Mouse (Mus musculus): ENCODE results near the gene Msln. TPM values are rescaled to one million over a fixed set of nuclear protein-coding genes. Genes with fewer than 3 reads are reported as not detected.

Msln gene
- polyA plus RNA-seq, 1 experiment from 2014 or later = 1.8 TPM

- Histone ChIP-seq H3K27me3 (ENCODE audit: insufficient read depth, low read length) (no peaks in the 10 kb centered on the region), H3K4me2 (peak within 1 kb of the TSS; percentile 73), H3K36me3 (ENCODE audit: insufficient read depth) (0 out of 2 replicates have a peak, but pooled peaks cover 11% of the 10 kb centered on the region), H3K27ac (ENCODE audit: low read depth) (no peak within 1 kb of the TSS), H3K9ac (peak within 1 kb of the TSS; percentile 80), H3K9me3 (ENCODE audit: low read depth, low read length) (no peaks in the 10 kb centered on the region), H3K4me1 (ENCODE audit: insufficient read depth) (no peaks in the 10 kb centered on the region), H3K4me3 (ENCODE audit: low read depth, low read length) (peak within 1 kb of the TSS; percentile 73)
- 0% methylated on average over 37 of the region's 37 CpGs for WGBS
- ATAC-seq (ENCODE audit: insufficient read depth) = peak; percentile 87
- DNase-seq = peak; percentile 100
- peak; percentile 98 for TF ChIP-seq CTCF (IDR thresholded peaks at IDR 0.05; ENCODE audit: low read depth)
Measured at GRCm38 (mm10) chr17:25773549-25774120, 19.5 kb upstream of the Msln start, which contains the start of gene Narfl. Narfl (plus strand) TSS chr17:25773776.

GRCm38 (mm10) chr17:25769331-25769730, 15.2 kb upstream of the Msln start:
- H3K4me3 ChIP-seq (ENCODE audit: low read depth, low read length) = no peak overlapping the region
- ATAC-seq (ENCODE audit: insufficient read depth) = no peak
- 54% methylated on average over 9 of the region's 9 CpGs for WGBS

DNA sequence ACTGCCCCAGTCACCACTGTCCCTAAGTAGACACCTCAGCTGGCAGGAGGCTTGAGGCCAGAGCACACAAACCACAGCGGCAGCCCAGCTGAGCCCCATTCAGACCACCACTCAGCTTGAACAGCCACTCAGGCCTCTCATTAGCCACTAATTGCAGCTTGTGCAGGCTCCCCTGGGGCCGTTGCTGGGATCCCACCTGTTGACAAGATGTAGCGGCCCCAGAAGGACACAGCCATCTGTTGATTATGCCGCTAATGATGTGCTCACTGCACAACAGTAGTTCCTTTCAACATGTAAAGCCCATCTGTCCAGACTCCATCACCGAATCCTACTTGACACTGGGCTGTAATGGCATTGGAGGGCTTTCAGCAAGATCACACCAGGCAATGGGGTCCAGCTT, 11.7 kb upstream of the Msln start:
- ATAC-seq (ENCODE audit: insufficient read depth) = no peak
- Histone ChIP-seq H3K9ac (no peak overlapping the region), H3K27me3 (ENCODE audit: insufficient read depth, low read length) (no peaks in the 10 kb centered on the region), H3K4me3 (ENCODE audit: low read depth, low read length) (no peak overlapping the region), H3K36me3 (ENCODE audit: insufficient read depth) (no peaks in the 10 kb centered on the region), H3K9me3 (ENCODE audit: low read depth, low read length) (no peaks in the 10 kb centered on the region), H3K4me2 (no peak overlapping the region), H3K4me1 (ENCODE audit: insufficient read depth) (no peaks in the 10 kb centered on the region), H3K27ac (ENCODE audit: low read depth) (no peak overlapping the region)
- no peak for TF ChIP-seq CTCF (IDR thresholded peaks at IDR 0.05; ENCODE audit: low read depth)
- WGBS = 67% methylated on average over 5 of the region's 5 CpGs
- no peak for DNase-seq

More at GRCm38 (mm10) chr17:25769331-25769730, 15.2 kb upstream of the Msln start:
- Histone ChIP-seq H3K4me2 (no peak overlapping the region), H3K9me3 (ENCODE audit: low read depth, low read length) (no peaks in the 10 kb centered on the region), H3K4me1 (ENCODE audit: insufficient read depth) (no peaks in the 10 kb centered on the region), H3K36me3 (ENCODE audit: insufficient read depth) (no peaks in the 10 kb centered on the region), H3K9ac (no peak overlapping the region), H3K27me3 (ENCODE audit: insufficient read depth, low read length) (no peaks in the 10 kb centered on the region), H3K27ac (ENCODE audit: low read depth) (no peak overlapping the region)
- DNase-seq = no peak
- TF ChIP-seq CTCF (IDR thresholded peaks at IDR 0.05; ENCODE audit: low read depth) = no peak

DNA sequence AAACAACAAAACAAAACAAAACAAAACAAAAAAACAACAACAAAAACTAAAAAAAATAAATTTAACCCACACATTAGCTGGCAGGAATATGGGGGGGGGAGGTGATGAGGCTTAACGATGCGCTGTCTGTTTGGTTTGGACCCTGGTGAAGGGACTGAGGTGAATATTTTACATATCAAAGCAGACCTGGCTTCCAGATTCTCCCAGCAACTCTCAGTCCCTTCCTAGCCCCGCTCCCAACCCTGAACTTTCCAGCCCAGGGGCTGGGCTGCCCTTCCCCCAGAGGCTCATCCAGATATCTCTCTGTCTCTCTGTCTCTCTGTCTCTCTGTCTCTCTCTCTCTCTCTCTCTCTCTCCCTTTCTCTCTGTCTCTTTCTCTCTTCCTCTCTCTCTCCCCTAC, 8.4 kb upstream of the Msln start:
- Histone ChIP-seq H3K4me1 (ENCODE audit: insufficient read depth) (no peaks in the 10 kb centered on the region), H3K9me3 (ENCODE audit: low read depth, low read length) (no peaks in the 10 kb centered on the region), H3K36me3 (ENCODE audit: insufficient read depth) (no peaks in the 10 kb centered on the region), H3K4me2 (no peak overlapping the region), H3K4me3 (ENCODE audit: low read depth, low read length) (no peak overlapping the region), H3K27ac (ENCODE audit: low read depth) (no peak overlapping the region), H3K27me3 (ENCODE audit: insufficient read depth, low read length) (no peaks in the 10 kb centered on the region), H3K9ac (no peak overlapping the region)
- DNase-seq (no peak), ATAC-seq (ENCODE audit: insufficient read depth) (no peak)
- TF ChIP-seq CTCF (IDR thresholded peaks at IDR 0.05; ENCODE audit: low read depth) = no peak
- WGBS = 38% methylated on average over 3 of the region's 3 CpGs

GRCm38 (mm10) chr17:25761561-25761970, 7.4 kb upstream of the Msln start:
- WGBS = 16% methylated on average over 4 of the region's 4 CpGs
- H3K4me3 ChIP-seq (ENCODE audit: low read depth, low read length) = no peak overlapping the region
- no peak overlapping the region for H3K9ac ChIP-seq
- no peaks in the 10 kb centered on the region for H3K36me3 ChIP-seq (ENCODE audit: insufficient read depth)
- ATAC-seq (ENCODE audit: insufficient read depth) (no peak), DNase-seq (no peak)
- no peaks in the 10 kb centered on the region for H3K4me1 ChIP-seq (ENCODE audit: insufficient read depth)
- no peaks in the 10 kb centered on the region for H3K27me3 ChIP-seq (ENCODE audit: insufficient read depth, low read length)
- H3K27ac ChIP-seq (ENCODE audit: low read depth) = no peak overlapping the region
- TF ChIP-seq CTCF (IDR thresholded peaks at IDR 0.05; ENCODE audit: low read depth) = no peak
- H3K4me2 ChIP-seq = no peak overlapping the region
- no peaks in the 10 kb centered on the region for H3K9me3 ChIP-seq (ENCODE audit: low read depth, low read length)

DNA sequence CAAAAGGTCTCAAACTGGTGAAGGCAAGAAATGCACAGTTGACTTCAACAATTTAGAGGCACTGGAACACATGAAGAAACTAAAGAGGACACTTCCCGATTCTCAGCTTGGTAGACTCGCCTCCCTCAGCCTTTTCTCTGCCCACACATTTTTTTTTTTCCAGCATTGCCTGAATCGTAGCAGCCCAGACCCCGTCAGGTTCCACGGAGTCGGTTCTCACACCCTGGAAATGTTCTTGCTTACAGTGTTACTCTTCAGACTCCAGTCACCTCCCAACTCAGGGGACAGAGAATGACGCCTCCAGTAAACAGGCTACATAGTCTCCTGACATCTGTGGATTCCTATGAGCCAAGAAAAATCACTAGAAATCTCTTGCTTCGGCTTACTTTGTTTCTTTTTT, 6.0 kb upstream of the Msln start:
- ATAC-seq (ENCODE audit: insufficient read depth) (no peak), DNase-seq (no peak)
- H3K4me1 ChIP-seq (ENCODE audit: insufficient read depth) = 0 out of 2 replicates have a peak, but pooled peaks cover 2% of the 10 kb centered on the region
- no peak overlapping the region for H3K4me3 ChIP-seq (ENCODE audit: low read depth, low read length)
- TF ChIP-seq CTCF (IDR thresholded peaks at IDR 0.05; ENCODE audit: low read depth) = no peak
- H3K27ac ChIP-seq (ENCODE audit: low read depth) = no peak overlapping the region
- H3K9ac ChIP-seq = no peak overlapping the region
- H3K36me3 ChIP-seq (ENCODE audit: insufficient read depth) = no peaks in the 10 kb centered on the region
- H3K4me2 ChIP-seq = no peak overlapping the region
- 67% methylated on average over 8 of the region's 8 CpGs for WGBS
- H3K27me3 ChIP-seq (ENCODE audit: insufficient read depth, low read length) = no peaks in the 10 kb centered on the region
- H3K9me3 ChIP-seq (ENCODE audit: low read depth, low read length) = no peaks in the 10 kb centered on the region

- DNase-seq = no peak
- H3K36me3 ChIP-seq (ENCODE audit: insufficient read depth) = no peaks in the 10 kb centered on the region
- no peak overlapping the region for H3K9ac ChIP-seq
- no peak overlapping the region for H3K4me3 ChIP-seq (ENCODE audit: low read depth, low read length)
- no peak overlapping the region for H3K4me2 ChIP-seq
- 45% methylated on average over 3 of the region's 3 CpGs for WGBS
- H3K27ac ChIP-seq (ENCODE audit: low read depth) = no peak overlapping the region
- no peaks in the 10 kb centered on the region for H3K9me3 ChIP-seq (ENCODE audit: low read depth, low read length)
- 0 out of 2 replicates have a peak, but pooled peaks cover 2% of the 10 kb centered on the region for H3K4me1 ChIP-seq (ENCODE audit: insufficient read depth)
- ATAC-seq (ENCODE audit: insufficient read depth) = no peak
- no peaks in the 10 kb centered on the region for H3K27me3 ChIP-seq (ENCODE audit: insufficient read depth, low read length)
- TF ChIP-seq CTCF (IDR thresholded peaks at IDR 0.05; ENCODE audit: low read depth) = no peak
Measured at GRCm38 (mm10) chr17:25757691-25758090, 3.5 kb upstream of the Msln start.
